Mouse (Mus musculus) lung, embryonic 16.5 days (tissue): ENCODE data around the gene Dpp8. TPM values are rescaled to one million over a fixed set of nuclear protein-coding genes. Genes with fewer than 3 reads are reported as not detected.

Experiments used
- polyA plus RNA-seq: library from polyadenylated mRNA; unstranded; fragments of >200 nt; fragmentation: Nextera tagmentation; extraction: Ambion mirVana; gene quantifications from 2 replicates; pipeline ENCODE4 v1.2.1, GENCODE M21; 2015

The Dpp8 gene
- polyA plus RNA-seq, 1 experiment from 2014 or later, result 35.9 TPM

Other genes starting within 250 kb of the Dpp8 start
- 8.8 and 9.0 TPM in 2 replicates for gene Dennd4a, start 221.1 kb upstream of the Dpp8 start, polyA plus RNA-seq
- gene Slc24a1, start 80.8 kb upstream of the Dpp8 start, polyA plus RNA-seq, result 0.06 and 0.08 TPM in 2 replicates
- gene Ints14, start 71.5 kb upstream of the Dpp8 start, polyA plus RNA-seq, result 53.2 and 55.8 TPM in 2 replicates
- gene Hacd3, start 10.7 kb upstream of the Dpp8 start, polyA plus RNA-seq, result 76.6 and 79.6 TPM in 2 replicates
- gene Igdcc4, start 69.1 kb downstream of the Dpp8 start, polyA plus RNA-seq, result 11.0 and 11.3 TPM in 2 replicates
- 0.85 and 1.3 TPM in 2 replicates for gene Igdcc3, start 108.8 kb downstream of the Dpp8 start, polyA plus RNA-seq
- 5.7 TPM in 2 replicates for gene Parp16, start 162.9 kb downstream of the Dpp8 start, polyA plus RNA-seq
- gene Cilp, start 232.8 kb downstream of the Dpp8 start, polyA plus RNA-seq, result 0.19 and 0.35 TPM in 2 replicates